Mouse (Mus musculus): ENCODE measurements around the gene Vgll3. TPM values are rescaled to one million over a fixed set of nuclear protein-coding genes. Genes with fewer than 3 reads are reported as not detected.

The Vgll3 gene
- total RNA-seq (2023), result under 1 TPM in 1 of 2 experiments, not detected in 1; 0.08 TPM

GRCm38 (mm10) chr16:65814918-65815881, at the start of gene Vgll3:
Vgll3 (plus strand) TSS chr16:65815257.

